Mouse (Mus musculus) neural tube, embryonic 12.5 days (tissue): ENCODE results near the gene Slc25a34. TPM values are rescaled to one million over a fixed set of nuclear protein-coding genes. Genes with fewer than 3 reads are reported as not detected.

Source experiments
- ATAC-seq: fragments of 200-750 bp; cut with Nextera tagmentation; 2 replicates; pipeline ENCODE4 v1.8.0; 2017; ENCODE audit warnings: low read depth, mild to moderate bottlenecking, moderate TSS enrichment, moderate library complexity; ENCODE audit not compliant: low FRiP score
- H3K27ac ChIP-seq: fragments of 300-500 bp; sonication (generic); 2 replicates; pipeline ENCODE4 v1.5.1; 2016
- H3K27me3 ChIP-seq: fragments of 300-500 bp; sonication (generic); replicated peaks from 2 replicates; pipeline ENCODE4 v1.6.1; 2016; ENCODE audit warnings: mild to moderate bottlenecking
- H3K36me3 ChIP-seq: fragments of 300-500 bp; sonication (generic); 2 replicates; pipeline ENCODE4 v1.6.1; 2016; ENCODE audit warnings: mild to moderate bottlenecking
- H3K4me1 ChIP-seq: fragments of 300-500 bp; sonication (generic); 2 replicates; pipeline ENCODE4 v1.6.1; 2016
- H3K4me2 ChIP-seq: fragments of 300-500 bp; sonication (generic); replicated peaks from 2 replicates; pipeline ENCODE4 v1.6.1; 2016; ENCODE audit warnings: mild to moderate bottlenecking
- H3K4me3 ChIP-seq: fragments of 300-500 bp; sonication (generic); 2 replicates; pipeline ENCODE4 v1.5.1; 2016
- H3K9ac ChIP-seq: fragments of 300-500 bp; sonication (generic); 2 replicates; pipeline ENCODE4 v1.6.1; 2016; ENCODE audit warnings: mild to moderate bottlenecking
- H3K9me3 ChIP-seq: fragments of 300-500 bp; sonication (generic); 2 replicates; pipeline ENCODE4 v1.6.1; 2016; ENCODE audit warnings: mild to moderate bottlenecking
- WGBS: fragments of 180-500 bp; shearing (Covaris S2); methylation state at CpG from one replicate; pipeline ENCODE4 v1.1.7; 2016; 5-methylcytosine and 5-hydroxymethylcytosine counted together
- polyA plus RNA-seq: library from polyadenylated mRNA; unstranded; fragments of >200 nt; fragmentation: Nextera tagmentation; extraction: Ambion mirVana; gene quantifications from 2 replicates; pipeline ENCODE4 v1.2.1, GENCODE M21; 2016

Gene Slc25a34
- polyA plus RNA-seq, 1 experiment from 2014 or later, result not detected

GRCm38 (mm10) chr4:141573359-141573966 is 50.2 kb downstream of the Slc25a34 start:
- H3K36me3 ChIP-seq, result peaks cover 5% of the 10 kb centered on the region; the same call in 1 of the 2 replicates
- no peak overlapping the region for H3K27ac ChIP-seq
- no peak overlapping the region for H3K4me2 ChIP-seq
- WGBS, result 82% methylated on average over 6 of the region's 6 CpGs
- no peak overlapping the region for H3K9ac ChIP-seq
- H3K4me1 ChIP-seq, result no peaks in the 10 kb centered on the region
- no peak overlapping the region for H3K4me3 ChIP-seq
- ATAC-seq, result no peak
- no peaks in the 10 kb centered on the region for H3K9me3 ChIP-seq
- no peaks in the 10 kb centered on the region for H3K27me3 ChIP-seq

DNA sequence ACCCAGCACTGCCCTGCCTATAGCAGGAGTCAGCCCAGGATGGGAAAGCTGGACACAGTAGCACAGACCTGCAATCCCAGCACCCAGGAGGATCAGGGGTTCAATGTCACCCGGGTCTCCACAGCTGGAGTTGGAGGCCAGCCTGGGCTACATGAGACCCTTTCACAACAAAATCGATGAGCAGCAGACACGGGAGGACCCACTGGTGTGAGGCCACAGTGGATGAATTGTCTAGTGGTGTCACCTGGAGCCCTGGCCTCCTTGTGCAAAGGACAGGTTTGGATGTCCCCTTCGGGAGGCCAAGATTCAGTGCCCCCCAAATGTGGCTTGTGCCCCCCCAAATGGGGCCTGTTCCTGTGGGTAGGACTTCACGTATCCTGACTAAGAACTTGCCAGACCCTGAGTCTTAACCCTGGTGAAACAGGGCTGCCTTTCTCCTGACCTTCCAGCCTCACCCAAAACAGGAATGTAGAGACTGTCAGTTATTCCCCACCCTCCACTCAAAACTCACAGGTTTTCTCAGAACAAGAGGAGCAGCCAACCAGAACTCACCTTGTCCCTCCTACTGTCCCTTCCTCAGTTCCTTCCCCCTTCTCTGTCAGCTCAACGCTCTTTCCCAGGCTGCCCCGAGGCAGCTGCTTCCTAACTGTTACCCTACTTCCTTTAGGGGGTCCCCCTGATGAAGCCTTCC is 50.8 kb downstream of the Slc25a34 start:
- Histone ChIP-seq H3K36me3 (peaks cover 5% of the 10 kb centered on the region; the same call in 1 of the 2 replicates), H3K4me3 (no peak overlapping the region), H3K4me2 (no peak overlapping the region), H3K9me3 (no peaks in the 10 kb centered on the region), H3K27me3 (no peaks in the 10 kb centered on the region), H3K9ac (no peak overlapping the region), H3K27ac (no peak overlapping the region), H3K4me1 (no peaks in the 10 kb centered on the region)
- 86% methylated on average over 7 of the region's 7 CpGs for WGBS
- ATAC-seq, result no peak

- H3K36me3 ChIP-seq, result no peaks in the 10 kb centered on the region
- no peak overlapping the region for H3K9ac ChIP-seq
- H3K4me2 ChIP-seq, result no peak overlapping the region
- WGBS, result 75% methylated on average over 10 of the region's 10 CpGs
- H3K27ac ChIP-seq, result no peak overlapping the region
- H3K4me3 ChIP-seq, result no peak overlapping the region
- no peaks in the 10 kb centered on the region for H3K27me3 ChIP-seq
- no peaks in the 10 kb centered on the region for H3K4me1 ChIP-seq
- no peaks in the 10 kb centered on the region for H3K9me3 ChIP-seq
- ATAC-seq, result no peak
Measured at GRCm38 (mm10) chr4:141571934-141572333, 51.7 kb downstream of the Slc25a34 start.

- H3K9ac ChIP-seq, result no peak overlapping the region
- no peak overlapping the region for H3K27ac ChIP-seq
- ATAC-seq, result no peak
- H3K36me3 ChIP-seq, result no peaks in the 10 kb centered on the region
- H3K4me2 ChIP-seq, result no peak overlapping the region
- no peaks in the 10 kb centered on the region for H3K9me3 ChIP-seq
- H3K4me3 ChIP-seq, result no peak overlapping the region
- WGBS, result 69% methylated on average over 6 of the region's 6 CpGs
- H3K4me1 ChIP-seq, result no peaks in the 10 kb centered on the region
- no peaks in the 10 kb centered on the region for H3K27me3 ChIP-seq
Measured at GRCm38 (mm10) chr4:141571337-141571739, 52.3 kb downstream of the Slc25a34 start.

DNA sequence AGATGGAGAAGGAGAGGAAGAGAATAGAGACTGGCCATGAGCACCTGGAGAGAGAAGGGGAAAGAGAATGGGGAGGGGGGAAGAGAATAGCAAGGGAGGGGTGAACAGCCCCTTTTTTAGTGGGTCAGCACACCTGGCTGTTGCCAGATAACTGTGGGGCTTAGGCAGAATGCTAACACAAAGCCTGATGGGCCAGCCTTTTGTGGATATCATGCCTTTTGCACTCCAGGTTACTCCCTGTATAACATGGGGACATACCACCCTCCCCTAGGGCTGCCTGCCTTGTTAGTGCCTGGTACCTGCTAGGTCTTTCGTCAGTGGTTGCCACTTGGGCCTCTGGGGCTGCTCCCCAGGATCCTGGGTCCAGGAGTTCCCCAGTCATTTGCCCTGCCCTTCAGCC is 52.8 kb downstream of the Slc25a34 start:
- no peak overlapping the region for H3K9ac ChIP-seq
- H3K4me2 ChIP-seq, result no peak overlapping the region
- no peak overlapping the region for H3K27ac ChIP-seq
- H3K4me1 ChIP-seq, result no peaks in the 10 kb centered on the region
- H3K4me3 ChIP-seq, result no peak overlapping the region
- H3K9me3 ChIP-seq, result no peaks in the 10 kb centered on the region
- WGBS, result 79% methylated on average over 1 of the region's 1 CpGs
- H3K36me3 ChIP-seq, result no peaks in the 10 kb centered on the region
- H3K27me3 ChIP-seq, result no peaks in the 10 kb centered on the region
- no peak for ATAC-seq

DNA sequence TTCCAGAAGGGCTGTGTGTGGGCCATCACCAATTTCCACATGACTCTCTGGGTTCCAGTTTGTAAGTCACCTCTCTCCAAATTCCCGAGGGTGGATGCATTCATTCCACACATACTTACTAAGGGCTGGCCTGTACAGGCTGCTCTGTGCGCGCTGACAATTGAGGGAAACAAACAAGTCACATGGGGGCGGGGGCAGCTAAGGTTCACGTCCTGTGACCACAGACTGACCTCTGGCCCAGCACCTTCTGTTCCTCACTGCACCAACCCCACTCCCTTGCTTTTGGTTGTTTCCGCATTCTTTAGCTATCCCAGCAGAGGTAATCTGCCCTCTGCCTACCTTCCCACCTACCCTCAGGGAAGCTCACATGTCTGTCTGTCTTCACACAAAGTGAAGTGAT is 53.6 kb downstream of the Slc25a34 start:
- Histone ChIP-seq H3K4me3 (no peak overlapping the region), H3K4me2 (no peak overlapping the region), H3K4me1 (no peaks in the 10 kb centered on the region), H3K27ac (no peak overlapping the region), H3K9ac (no peak overlapping the region), H3K9me3 (no peaks in the 10 kb centered on the region), H3K27me3 (no peaks in the 10 kb centered on the region), H3K36me3 (no peaks in the 10 kb centered on the region)
- WGBS, result 64% methylated on average over 6 of the region's 6 CpGs
- no peak for ATAC-seq

- 89% methylated on average over 5 of the region's 5 CpGs for WGBS
Measured at GRCm38 (mm10) chr4:141568966-141569365, 54.7 kb downstream of the Slc25a34 start.

More at GRCm38 (mm10) chr4:141568966-141569365, 54.7 kb downstream of the Slc25a34 start:
- no peaks in the 10 kb centered on the region for H3K36me3 ChIP-seq
- no peaks in the 10 kb centered on the region for H3K27me3 ChIP-seq
- ATAC-seq, result no peak
- no peak overlapping the region for H3K4me2 ChIP-seq
- no peak overlapping the region for H3K27ac ChIP-seq
- no peaks in the 10 kb centered on the region for H3K4me1 ChIP-seq
- no peaks in the 10 kb centered on the region for H3K9me3 ChIP-seq
- H3K9ac ChIP-seq, result no peak overlapping the region
- no peak overlapping the region for H3K4me3 ChIP-seq

Other genes starting within 250 kb of the Slc25a34 start
- gene Clcnka, start 225.1 kb downstream of the Slc25a34 start, polyA plus RNA-seq, result not detected in 2 replicates
- gene Clcnkb, start 207.8 kb downstream of the Slc25a34 start, polyA plus RNA-seq, result not detected in 2 replicates
- 0.14 TPM in 1 of 2 replicates, not detected in the other for gene Hspb7, start 203.0 kb downstream of the Slc25a34 start, polyA plus RNA-seq
- 0.38 TPM in 1 of 2 replicates, not detected in the other for gene Srarp, start 187.7 kb downstream of the Slc25a34 start, polyA plus RNA-seq
- gene Zbtb17, start 179.2 kb downstream of the Slc25a34 start, polyA plus RNA-seq, result 51.6 and 55.7 TPM in 2 replicates
- gene Spen, start 85.2 kb downstream of the Slc25a34 start, polyA plus RNA-seq, result 21.1 and 21.3 TPM in 2 replicates
- 30.6 and 37.0 TPM in 2 replicates for gene Fblim1, start 17.7 kb downstream of the Slc25a34 start, polyA plus RNA-seq
- 0.26 and 0.43 TPM in 2 replicates for gene Tmem82, start 5.2 kb downstream of the Slc25a34 start, polyA plus RNA-seq
- 7.4 TPM in 2 replicates for gene Plekhm2, start 41.1 kb upstream of the Slc25a34 start, polyA plus RNA-seq
- 1.2 TPM in 1 of 2 replicates, not detected in the other for gene Rsc1a1, start 61.8 kb upstream of the Slc25a34 start, polyA plus RNA-seq
- 24.8 and 25.6 TPM in 2 replicates for gene Ddi2, start 99.6 kb upstream of the Slc25a34 start, polyA plus RNA-seq
- gene Agmat, start 122.9 kb upstream of the Slc25a34 start, polyA plus RNA-seq, result not detected in 2 replicates
- 5.5 and 7.3 TPM in 2 replicates for gene Dnajc16, start 167.1 kb upstream of the Slc25a34 start, polyA plus RNA-seq
- gene Casp9, start 169.8 kb upstream of the Slc25a34 start, polyA plus RNA-seq, result 23.1 and 23.9 TPM in 2 replicates
- not detected in 2 replicates for gene Cela2a, start 202.3 kb upstream of the Slc25a34 start, polyA plus RNA-seq
- not detected in 2 replicates for gene Ctrc, start 222.5 kb upstream of the Slc25a34 start, polyA plus RNA-seq